Mouse (Mus musculus): ENCODE results near the gene Usp21. TPM values are rescaled to one million over a fixed set of nuclear protein-coding genes. Genes with fewer than 3 reads are reported as not detected.

Gene Usp21
- polyA plus RNA-seq, 1 experiment from 2014 or later, result 80.1 TPM

GRCm38 (mm10) chr1:171280916-171281527 is 6.8 kb downstream of the Usp21 start, which contains the start of gene Ppox:
Ppox (minus strand) TSS chr1:171281186.
- peak within 1 kb of the TSS; percentile 58 for H3K9ac ChIP-seq
- peak within 1 kb of the TSS; percentile 82 for H3K27ac ChIP-seq
- H3K4me3 ChIP-seq (replicated peaks; ENCODE audit: low read length), result peak within 1 kb of the TSS; percentile 59
- DNase-seq (ENCODE audit: low spot score) (peak; percentile 94), ATAC-seq (ENCODE audit: low FRiP score) (peak; percentile 98)
- H3K4me2 ChIP-seq (replicated peaks), result peak within 1 kb of the TSS; percentile 65
- WGBS, result under 1% methylated on average over 26 of the region's 26 CpGs
- no peaks in the 10 kb centered on the region for H3K27me3 ChIP-seq (ENCODE audit: control insufficient read depth, insufficient read depth, low read length)
- H3K36me3 ChIP-seq (replicated peaks; ENCODE audit: control insufficient read depth, insufficient read depth), result peaks cover 63% of the 10 kb centered on the region
- H3K9me3 ChIP-seq (ENCODE audit: control insufficient read depth, low read length), result no peaks in the 10 kb centered on the region
- peaks cover 21% of the 10 kb centered on the region for H3K4me1 ChIP-seq (replicated peaks; ENCODE audit: control insufficient read depth, insufficient read depth, low read length)

GRCm38 (mm10) chr1:171280250-171280915 is 7.4 kb downstream of the Usp21 start:
- Histone ChIP-seq H3K9me3 (ENCODE audit: control insufficient read depth, low read length) (no peaks in the 10 kb centered on the region), H3K27me3 (ENCODE audit: control insufficient read depth, insufficient read depth, low read length) (no peaks in the 10 kb centered on the region), H3K4me1 (replicated peaks; ENCODE audit: control insufficient read depth, insufficient read depth, low read length) (peaks cover 15% of the 10 kb centered on the region), H3K4me3 (replicated peaks; ENCODE audit: low read length) (peak overlapping the region; percentile 59), H3K27ac (peak overlapping the region; percentile 57; the same call in 1 of the 2 replicates), H3K4me2 (replicated peaks) (peak overlapping the region; percentile 65), H3K36me3 (replicated peaks; ENCODE audit: control insufficient read depth, insufficient read depth) (peaks cover 63% of the 10 kb centered on the region), H3K9ac (peak overlapping the region; percentile 58)
- ATAC-seq (ENCODE audit: low FRiP score) (peak; percentile 12; the same call in 1 of the 2 replicates), DNase-seq (ENCODE audit: low spot score) (no peak)
- 1% methylated on average over 25 of the region's 25 CpGs for WGBS

- WGBS, result 60% methylated on average over 5 of the region's 5 CpGs
- Histone ChIP-seq H3K36me3 (replicated peaks; ENCODE audit: control insufficient read depth, insufficient read depth) (peaks cover 63% of the 10 kb centered on the region), H3K9me3 (ENCODE audit: control insufficient read depth, low read length) (no peaks in the 10 kb centered on the region), H3K4me3 (replicated peaks; ENCODE audit: low read length) (peak overlapping the region; percentile 59; the same call in 1 of the 2 replicates), H3K27ac (no peak overlapping the region), H3K4me1 (replicated peaks; ENCODE audit: control insufficient read depth, insufficient read depth, low read length) (peaks cover 14% of the 10 kb centered on the region), H3K27me3 (ENCODE audit: control insufficient read depth, insufficient read depth, low read length) (no peaks in the 10 kb centered on the region), H3K9ac (peak overlapping the region; percentile 58; the same call in 1 of the 2 replicates), H3K4me2 (replicated peaks) (peak overlapping the region; percentile 65)
- no peak for DNase-seq (ENCODE audit: low spot score)
- ATAC-seq (ENCODE audit: low FRiP score), result no peak
Measured at GRCm38 (mm10) chr1:171279721-171280120, 8.1 kb downstream of the Usp21 start.

- no peaks in the 10 kb centered on the region for H3K9me3 ChIP-seq (ENCODE audit: control insufficient read depth, low read length)
- H3K27me3 ChIP-seq (ENCODE audit: control insufficient read depth, insufficient read depth, low read length), result no peaks in the 10 kb centered on the region
- 91% methylated on average over 14 of the region's 14 CpGs for WGBS
- no peak overlapping the region for H3K4me2 ChIP-seq (replicated peaks)
- ATAC-seq (ENCODE audit: low FRiP score) (no peak), DNase-seq (ENCODE audit: low spot score) (no peak)
- no peak overlapping the region for H3K27ac ChIP-seq
- H3K4me3 ChIP-seq (replicated peaks; ENCODE audit: low read length), result no peak overlapping the region
- 0 out of 2 replicates have a peak overlapping the region, but pooled peaks have one; percentile 58 for H3K9ac ChIP-seq
- peaks cover 63% of the 10 kb centered on the region for H3K36me3 ChIP-seq (replicated peaks; ENCODE audit: control insufficient read depth, insufficient read depth)
- H3K4me1 ChIP-seq (replicated peaks; ENCODE audit: control insufficient read depth, insufficient read depth, low read length), result peaks cover 14% of the 10 kb centered on the region
Measured at GRCm38 (mm10) chr1:171279012-171279705, 8.6 kb downstream of the Usp21 start.

GRCm38 (mm10) chr1:171278436-171278835 is 9.4 kb downstream of the Usp21 start:
- 96% methylated on average over 8 of the region's 8 CpGs for WGBS
- Histone ChIP-seq H3K9me3 (ENCODE audit: control insufficient read depth, low read length) (no peaks in the 10 kb centered on the region), H3K27me3 (ENCODE audit: control insufficient read depth, insufficient read depth, low read length) (no peaks in the 10 kb centered on the region), H3K4me3 (replicated peaks; ENCODE audit: low read length) (no peak overlapping the region), H3K36me3 (replicated peaks; ENCODE audit: control insufficient read depth, insufficient read depth) (peaks cover 63% of the 10 kb centered on the region), H3K9ac (no peak overlapping the region), H3K27ac (no peak overlapping the region), H3K4me1 (replicated peaks; ENCODE audit: control insufficient read depth, insufficient read depth, low read length) (peaks cover 14% of the 10 kb centered on the region), H3K4me2 (replicated peaks) (no peak overlapping the region)
- DNase-seq (ENCODE audit: low spot score) (no peak), ATAC-seq (ENCODE audit: low FRiP score) (no peak)

GRCm38 (mm10) chr1:171277736-171278135 is 10.1 kb downstream of the Usp21 start:
- peaks cover 14% of the 10 kb centered on the region for H3K4me1 ChIP-seq (replicated peaks; ENCODE audit: control insufficient read depth, insufficient read depth, low read length)
- H3K4me3 ChIP-seq (replicated peaks; ENCODE audit: low read length), result no peak overlapping the region
- DNase-seq (ENCODE audit: low spot score) (no peak), ATAC-seq (ENCODE audit: low FRiP score) (no peak)
- no peaks in the 10 kb centered on the region for H3K9me3 ChIP-seq (ENCODE audit: control insufficient read depth, low read length)
- peaks cover 63% of the 10 kb centered on the region for H3K36me3 ChIP-seq (replicated peaks; ENCODE audit: control insufficient read depth, insufficient read depth)
- H3K4me2 ChIP-seq (replicated peaks), result no peak overlapping the region
- WGBS, result 94% methylated on average over 10 of the region's 10 CpGs
- no peak overlapping the region for H3K27ac ChIP-seq
- no peaks in the 10 kb centered on the region for H3K27me3 ChIP-seq (ENCODE audit: control insufficient read depth, insufficient read depth, low read length)
- no peak overlapping the region for H3K9ac ChIP-seq

- ATAC-seq (ENCODE audit: low FRiP score) (no peak), DNase-seq (ENCODE audit: low spot score) (no peak)
- H3K4me2 ChIP-seq (replicated peaks), result no peak overlapping the region
- H3K4me3 ChIP-seq (replicated peaks; ENCODE audit: low read length), result no peak overlapping the region
- no peak overlapping the region for H3K9ac ChIP-seq
- H3K27me3 ChIP-seq (ENCODE audit: control insufficient read depth, insufficient read depth, low read length), result no peaks in the 10 kb centered on the region
- peaks cover 66% of the 10 kb centered on the region for H3K36me3 ChIP-seq (replicated peaks; ENCODE audit: control insufficient read depth, insufficient read depth)
- H3K9me3 ChIP-seq (ENCODE audit: control insufficient read depth, low read length), result no peaks in the 10 kb centered on the region
- peaks cover 17% of the 10 kb centered on the region for H3K4me1 ChIP-seq (replicated peaks; ENCODE audit: control insufficient read depth, insufficient read depth, low read length)
- WGBS, result 95% methylated on average over 14 of the region's 14 CpGs
- H3K27ac ChIP-seq, result no peak overlapping the region
Measured at GRCm38 (mm10) chr1:171276110-171276748, 11.6 kb downstream of the Usp21 start.

- ATAC-seq (ENCODE audit: low FRiP score), result no peak
Measured at GRCm38 (mm10) chr1:171275144-171275734, 12.6 kb downstream of the Usp21 start.

More at GRCm38 (mm10) chr1:171275144-171275734, 12.6 kb downstream of the Usp21 start:
- Histone ChIP-seq H3K27me3 (ENCODE audit: control insufficient read depth, insufficient read depth, low read length) (no peaks in the 10 kb centered on the region), H3K4me1 (replicated peaks; ENCODE audit: control insufficient read depth, insufficient read depth, low read length) (peaks cover 19% of the 10 kb centered on the region), H3K9me3 (ENCODE audit: control insufficient read depth, low read length) (no peaks in the 10 kb centered on the region), H3K36me3 (replicated peaks; ENCODE audit: control insufficient read depth, insufficient read depth) (peaks cover 66% of the 10 kb centered on the region), H3K9ac (no peak overlapping the region), H3K4me3 (replicated peaks; ENCODE audit: low read length) (no peak overlapping the region), H3K4me2 (replicated peaks) (no peak overlapping the region), H3K27ac (no peak overlapping the region)
- DNase-seq (ENCODE audit: low spot score), result no peak
- WGBS, result 80% methylated on average over 11 of the region's 11 CpGs
